Mouse (Mus musculus) G1E (cell line): ENCODE results near the gene Dgkd.

Experiments used
- CTCF ChIP-seq: IDR thresholded peaks from 2 replicates; pipeline ENCODE4 v1.5.1; 2012; ENCODE audit warnings: low read depth, low read length, inconsistent platforms, mixed read lengths
- TAL1 ChIP-seq: conservative IDR thresholded peaks from 2 replicates; pipeline ENCODE4 v1.6.1; 2012; ENCODE audit warnings: low read depth, low read length, inconsistent platforms, mixed read lengths

- no peak for TF ChIP-seq CTCF
- TF ChIP-seq TAL1 = no peak
Measured at GRCm38 (mm10) chr1:87896921-87897320, 43.8 kb downstream of the Dgkd start.
